Mouse (Mus musculus) CD4-positive, CD25-positive, alpha-beta regulatory T cell, adult 4 months (primary cell): Measurements from ENCODE around the gene Ift122. TPM values are rescaled to one million over a fixed set of nuclear protein-coding genes. Genes with fewer than 3 reads are reported as not detected.

ENCODE experiments used
- ATAC-seq: one replicate; pipeline ENCODE4 v1.8.0; 2017
- polyA plus RNA-seq, 2 experiments: library from polyadenylated mRNA; unstranded; fragments of 100-300 nt; shearing (Covaris generic); gene quantifications; one replicate each; pipeline ENCODE4 v1.2.1; 2017

Gene Ift122
- polyA plus RNA-seq, 2 experiments from 2014 or later: 1.7 to 5.1 TPM

- no peak for ATAC-seq
Measured at GRCm38 (mm10) chr6:115927292-115928242, 74.3 kb downstream of the Ift122 start.

- ATAC-seq: no peak
Measured at GRCm38 (mm10) chr6:115930018-115930417, 76.7 kb downstream of the Ift122 start.

GRCm38 (mm10) chr6:115931639-115932038, 78.4 kb downstream of the Ift122 start, which contains the start of gene Rho:
TSS of gene Rho (plus strand) at chr6:115931748.
- ATAC-seq: no peak

GRCm38 (mm10) chr6:115932391-115932790, 79.1 kb downstream of the Ift122 start:
- no peak for ATAC-seq

- no peak for ATAC-seq
Measured at GRCm38 (mm10) chr6:115935544-115935943, 82.3 kb downstream of the Ift122 start.

GRCm38 (mm10) chr6:115938011-115938410, 84.7 kb downstream of the Ift122 start:
- no peak for ATAC-seq

- no peak for ATAC-seq
Measured at GRCm38 (mm10) chr6:115938798-115939197, 85.5 kb downstream of the Ift122 start.

- ATAC-seq: no peak
Measured at GRCm38 (mm10) chr6:115940603-115941002, 87.3 kb downstream of the Ift122 start.

GRCm38 (mm10) chr6:115941128-115941527, 87.9 kb downstream of the Ift122 start:
- ATAC-seq: no peak

- no peak for ATAC-seq
Measured at GRCm38 (mm10) chr6:115943498-115944427, 90.5 kb downstream of the Ift122 start.

GRCm38 (mm10) chr6:115944638-115945037, 91.4 kb downstream of the Ift122 start, which contains the start of gene H1foo:
TSS of gene H1foo (plus strand) at chr6:115944938.
- ATAC-seq: no peak

- ATAC-seq: peak; percentile 86
Measured at GRCm38 (mm10) chr6:115945633-115946032, 92.4 kb downstream of the Ift122 start.

GRCm38 (mm10) chr6:115946389-115946788, 93.1 kb downstream of the Ift122 start:
- ATAC-seq: peak; percentile 28

- no peak for ATAC-seq
Measured at GRCm38 (mm10) chr6:115954506-115955074, 101.3 kb downstream of the Ift122 start.

GRCm38 (mm10) chr6:115955169-115955568, 101.9 kb downstream of the Ift122 start:
- ATAC-seq: no peak

- ATAC-seq: no peak
Measured at GRCm38 (mm10) chr6:115955664-115956063, 102.4 kb downstream of the Ift122 start.

GRCm38 (mm10) chr6:115956418-115956921, 103.2 kb downstream of the Ift122 start:
- no peak for ATAC-seq

GRCm38 (mm10) chr6:115956922-115957601, 103.8 kb downstream of the Ift122 start:
- no peak for ATAC-seq

- ATAC-seq: no peak
Measured at GRCm38 (mm10) chr6:115957681-115958080, 104.4 kb downstream of the Ift122 start.

- ATAC-seq: no peak
Measured at GRCm38 (mm10) chr6:115958445-115958844, 105.2 kb downstream of the Ift122 start.

GRCm38 (mm10) chr6:115959151-115959691, 106.0 kb downstream of the Ift122 start:
- ATAC-seq: no peak
